Mouse (Mus musculus): ENCODE measurements around the gene Agpat1.

DNA sequence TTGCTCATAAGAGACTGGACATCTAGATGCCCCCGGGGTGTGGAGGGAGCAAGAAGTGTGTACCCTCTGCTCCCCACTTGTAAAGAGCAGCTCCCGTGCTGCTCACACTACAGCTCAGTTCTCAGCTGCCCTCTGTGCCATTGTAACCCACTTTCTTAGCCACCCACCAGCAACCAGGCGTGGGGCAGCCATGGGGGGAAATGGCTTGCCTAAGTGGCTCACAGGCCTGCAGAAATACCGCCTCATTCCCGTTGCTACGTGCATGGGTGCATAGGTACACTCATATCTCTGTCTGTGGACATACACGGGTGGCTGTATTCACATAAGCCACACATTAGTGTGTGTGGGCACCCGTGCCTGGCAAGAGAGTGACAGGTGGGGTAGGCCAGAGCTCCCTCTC, 58.9 kb downstream of the Agpat1 start:
- TF ChIP-seq POLR2A (IDR thresholded peaks at IDR 0.05; ENCODE audit: borderline replicate concordance, extremely low read depth, low read depth, low read length) (no peak), CTCF (IDR thresholded peaks at IDR 0.05; ENCODE audit: insufficient read depth, low read length) (no peak)

Data from lung, adult 2 months (tissue).